Mouse (Mus musculus): ENCODE results near the gene Ermap.

The Ermap gene

DNA sequence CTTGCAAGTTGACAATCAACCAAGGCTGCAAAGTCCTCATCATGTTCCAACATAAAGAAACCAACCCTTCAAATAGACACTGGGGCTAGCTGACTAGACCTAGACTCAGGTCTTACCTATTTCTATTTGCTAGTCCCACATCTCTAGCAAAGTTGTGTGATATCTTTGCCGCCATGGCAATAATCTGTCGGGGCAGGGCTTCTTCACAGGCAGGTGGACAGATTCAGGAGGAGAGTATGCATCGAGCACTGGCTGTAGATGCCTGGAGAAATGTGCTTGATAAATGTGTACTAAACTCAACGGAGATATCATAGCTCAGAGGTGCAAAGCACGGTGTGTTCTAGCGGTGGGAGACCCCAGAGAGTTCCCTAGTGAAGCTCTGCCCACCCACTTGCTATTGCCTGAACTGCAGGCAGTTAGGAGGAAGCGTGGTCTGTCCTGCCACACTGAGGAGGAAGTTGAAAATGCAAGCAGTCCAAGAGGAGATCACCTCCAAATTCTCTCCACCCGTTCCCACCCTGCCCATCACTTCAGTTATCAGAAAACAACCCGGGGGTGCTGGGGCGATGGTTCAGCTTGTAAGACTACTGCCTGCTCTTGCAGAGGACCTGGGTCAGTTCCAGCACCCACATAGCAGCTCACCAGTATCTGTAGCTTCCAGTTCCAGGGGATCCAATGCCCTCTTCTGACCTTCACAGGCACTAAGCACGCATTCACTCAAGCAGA is 1.6 kb downstream of the Ermap start:
- DNase-seq (ENCODE audit: low read depth, low spot score), result no peak

DNA sequence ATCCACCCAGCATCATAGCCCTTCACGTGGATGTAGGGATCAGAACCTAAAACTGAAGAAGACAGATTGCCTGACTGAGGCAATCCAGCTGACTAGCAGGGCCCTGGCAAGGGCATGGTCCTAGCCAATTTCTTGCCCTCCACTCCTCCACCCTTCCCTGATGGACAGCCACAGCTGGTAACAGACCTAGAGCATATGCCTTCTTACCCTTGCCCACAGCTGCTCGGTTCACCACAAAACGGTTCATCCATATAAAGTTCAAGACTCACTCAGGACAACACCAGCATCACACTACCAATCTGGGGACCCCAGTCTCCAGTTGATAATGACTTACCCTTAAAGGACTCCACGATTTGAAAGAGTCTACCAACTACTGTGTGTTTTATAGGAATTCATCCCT is 4.0 kb downstream of the Ermap start:
- no peak for DNase-seq (ENCODE audit: low read depth, low spot score)

DNA sequence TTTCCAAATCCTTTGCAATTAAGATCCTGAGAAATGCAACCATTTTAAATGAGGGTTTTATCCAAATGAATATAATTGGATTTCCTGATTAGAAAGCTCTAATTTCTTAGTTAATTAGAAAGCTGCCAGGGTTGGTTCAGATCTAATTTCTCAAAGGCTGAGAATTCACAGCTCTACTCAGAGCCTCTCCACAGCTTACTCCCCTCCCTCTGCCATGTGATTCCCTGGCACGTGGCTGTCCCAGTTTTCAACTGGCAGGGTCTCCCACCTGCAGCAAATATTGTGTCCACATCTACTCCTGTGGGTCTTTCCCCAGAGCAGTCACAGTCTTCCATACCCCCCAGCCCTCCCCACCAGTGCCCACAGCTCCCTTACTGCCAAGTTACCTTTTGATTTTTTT is 6.3 kb downstream of the Ermap start:
- no peak for DNase-seq (ENCODE audit: low read depth, low spot score)

DNA sequence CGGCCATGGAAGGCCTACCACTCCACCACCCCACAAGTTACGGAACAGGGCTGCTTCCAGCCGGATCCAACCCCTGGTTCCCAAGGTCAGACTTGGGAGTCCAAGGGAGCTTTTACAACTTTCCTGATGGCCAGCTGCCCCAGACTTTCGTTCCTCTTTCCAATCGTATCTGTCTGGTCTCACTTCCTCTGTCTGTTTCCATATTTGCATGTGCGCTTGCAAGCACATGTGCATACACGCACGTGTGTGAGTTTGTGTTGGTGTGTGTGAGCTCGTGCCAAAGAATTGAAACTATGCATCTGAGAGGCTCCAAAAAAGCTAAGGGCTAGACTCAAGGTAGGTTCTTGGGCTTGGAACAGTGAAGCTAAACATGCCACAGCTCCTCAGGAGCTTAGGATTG is 8.4 kb downstream of the Ermap start:
- DNase-seq (ENCODE audit: low read depth, low spot score), result no peak

DNA sequence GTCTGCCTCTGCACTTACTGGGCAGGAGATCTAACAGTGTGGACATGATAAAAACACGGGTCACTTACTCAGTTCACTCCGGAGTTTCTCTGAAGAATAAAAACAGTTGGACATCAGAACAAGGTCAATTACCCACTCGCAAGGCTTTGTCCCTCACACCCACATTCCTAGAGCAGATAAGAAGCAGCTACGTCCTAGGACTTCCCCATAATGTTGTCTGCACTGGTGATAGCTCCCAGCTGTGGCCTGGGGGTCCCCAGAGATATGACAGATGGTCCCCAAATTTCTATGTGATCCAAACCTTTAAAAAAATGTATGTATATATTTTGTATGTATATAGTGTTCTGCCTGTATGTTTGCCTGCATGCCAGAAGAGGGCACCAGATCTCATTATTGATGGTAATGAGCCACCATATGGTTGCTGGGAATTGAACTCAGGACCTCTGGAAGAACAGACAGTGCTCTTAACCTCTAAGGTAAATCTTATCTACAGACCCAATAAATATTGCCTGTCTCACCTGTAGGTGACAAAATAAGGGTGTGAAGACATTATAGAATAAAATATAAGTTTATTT is 9.6 kb downstream of the Ermap start:
- no peak for DNase-seq (ENCODE audit: low read depth, low spot score)

- DNase-seq (ENCODE audit: low read depth, low spot score), result no peak
Observed at GRCm38 (mm10) chr4:119178331-119178730, 11.5 kb downstream of the Ermap start.

DNA sequence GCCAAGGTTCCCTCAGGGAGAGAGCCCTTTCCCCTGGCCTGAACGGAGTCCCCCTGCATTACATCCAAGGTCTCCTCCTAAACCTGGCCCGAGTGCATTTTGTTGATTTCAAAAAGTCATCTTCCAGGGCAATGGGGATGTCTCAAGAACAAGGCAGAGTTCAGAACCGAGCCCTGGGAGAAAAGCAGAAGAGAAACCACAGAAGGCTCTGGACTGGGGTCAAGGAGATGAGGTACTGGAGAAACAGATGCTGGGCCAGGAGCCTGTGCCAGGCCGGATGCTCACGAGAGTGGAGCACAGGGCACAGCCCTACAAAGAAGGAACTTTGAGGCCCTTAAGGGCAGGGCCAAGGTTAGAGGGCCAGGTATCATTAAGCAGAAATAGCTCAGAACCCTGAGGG is 12.1 kb downstream of the Ermap start:
- no peak for DNase-seq (ENCODE audit: low read depth, low spot score)

DNA sequence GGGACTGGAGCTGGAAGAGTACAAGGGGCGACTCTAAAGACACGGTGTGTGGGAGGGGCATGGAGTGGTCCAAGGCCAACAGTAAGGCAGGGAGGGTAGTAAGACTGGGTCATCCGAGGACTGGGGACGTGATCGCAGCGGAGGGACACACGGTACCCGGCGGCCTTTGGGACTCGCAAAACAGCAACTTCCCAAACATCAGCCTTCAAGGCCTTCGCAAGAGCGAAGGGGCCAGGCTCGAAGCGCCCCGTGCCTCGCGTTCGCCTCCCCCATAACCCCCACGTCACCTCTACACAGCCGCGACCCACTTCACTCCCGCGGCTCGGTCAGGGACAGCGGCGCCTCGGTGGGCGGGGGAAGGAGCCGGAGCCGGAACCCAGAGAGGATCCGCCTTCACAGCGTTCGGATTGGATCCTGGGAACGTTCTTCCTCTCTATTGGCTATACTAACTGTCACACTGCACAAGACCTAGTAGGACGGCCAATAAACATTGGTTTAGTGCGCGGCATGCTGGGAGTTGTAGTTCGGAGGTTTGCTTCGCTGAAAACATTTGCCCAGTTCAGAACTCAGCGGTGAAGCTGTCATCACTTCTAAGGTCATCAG is 15.9 kb downstream of the Ermap start, which contains the start of gene Zfp691:
Gene Zfp691, minus strand, starts transcription at position 345 of the 603 bp plus-strand sequence.
- peak; percentile 93 for DNase-seq (ENCODE audit: low read depth, low spot score)

DNA sequence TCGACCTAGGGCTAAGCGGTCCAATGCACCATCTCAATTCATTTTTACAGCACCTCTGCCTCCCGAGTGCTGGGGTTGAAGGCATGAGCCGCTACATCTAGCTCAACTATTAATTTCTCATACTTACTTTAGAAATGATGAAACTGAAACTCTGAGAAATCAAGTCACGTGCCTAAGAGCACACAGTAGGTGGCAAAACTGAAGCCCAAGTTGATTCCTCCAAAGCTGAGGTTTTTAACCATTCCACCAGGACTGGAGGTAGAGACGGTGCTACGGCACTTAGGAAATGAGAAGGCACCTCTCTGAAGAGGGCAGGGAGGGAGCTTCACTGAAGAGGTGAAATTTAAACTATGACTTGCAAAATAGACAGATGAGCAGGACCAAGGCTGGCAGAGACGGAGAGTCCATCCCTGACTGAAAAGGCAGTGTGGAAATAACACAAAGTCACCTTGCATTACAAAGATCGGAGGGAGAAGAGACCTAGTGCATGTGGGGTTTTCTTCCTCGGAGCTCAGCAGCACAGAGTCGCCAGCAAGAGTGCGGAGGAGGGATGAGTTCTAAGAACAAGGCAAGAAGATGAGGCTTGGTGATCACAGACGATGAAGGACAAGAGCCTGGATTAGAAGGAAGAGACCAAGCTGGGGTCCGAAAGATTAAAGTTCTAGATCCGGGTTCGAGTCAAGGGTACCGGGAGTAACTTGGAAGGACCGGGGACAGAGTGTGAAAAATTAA is 16.7 kb downstream of the Ermap start:
- no peak for DNase-seq (ENCODE audit: low read depth, low spot score)

GRCm38 (mm10) chr4:119167663-119168062 is 22.1 kb downstream of the Ermap start:
- DNase-seq (ENCODE audit: low read depth, low spot score), result peak; percentile 77

GRCm38 (mm10) chr4:119167068-119167467 is 22.7 kb downstream of the Ermap start:
- no peak for DNase-seq (ENCODE audit: low read depth, low spot score)

- no peak for DNase-seq (ENCODE audit: low read depth, low spot score)
Observed at GRCm38 (mm10) chr4:119165916-119166315, 23.9 kb downstream of the Ermap start.

GRCm38 (mm10) chr4:119162990-119163389 is 26.8 kb downstream of the Ermap start:
- no peak for DNase-seq (ENCODE audit: low read depth, low spot score)

- no peak for DNase-seq (ENCODE audit: low read depth, low spot score)
Observed at GRCm38 (mm10) chr4:119161358-119161757, 28.5 kb downstream of the Ermap start.

DNA sequence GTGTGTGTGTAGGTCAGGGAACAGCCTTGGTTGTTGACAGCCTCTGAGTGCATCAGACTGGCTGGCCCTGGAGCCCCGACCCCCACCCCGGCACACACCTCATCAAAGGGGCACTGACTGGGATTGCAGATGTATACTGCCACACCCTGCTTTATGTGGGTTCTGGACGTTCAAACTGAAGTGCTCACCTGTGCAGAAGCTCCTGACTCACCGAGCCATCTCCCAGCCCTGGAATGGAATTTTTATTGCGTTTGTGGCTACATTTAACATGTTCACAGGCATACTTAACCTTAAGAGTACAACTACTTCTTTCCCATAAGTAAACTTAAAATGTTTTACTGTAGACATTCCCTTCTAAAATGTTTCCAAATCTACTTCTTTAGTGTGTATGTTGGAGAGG is 31.9 kb downstream of the Ermap start:
- DNase-seq (ENCODE audit: low read depth, low spot score), result no peak

DNA sequence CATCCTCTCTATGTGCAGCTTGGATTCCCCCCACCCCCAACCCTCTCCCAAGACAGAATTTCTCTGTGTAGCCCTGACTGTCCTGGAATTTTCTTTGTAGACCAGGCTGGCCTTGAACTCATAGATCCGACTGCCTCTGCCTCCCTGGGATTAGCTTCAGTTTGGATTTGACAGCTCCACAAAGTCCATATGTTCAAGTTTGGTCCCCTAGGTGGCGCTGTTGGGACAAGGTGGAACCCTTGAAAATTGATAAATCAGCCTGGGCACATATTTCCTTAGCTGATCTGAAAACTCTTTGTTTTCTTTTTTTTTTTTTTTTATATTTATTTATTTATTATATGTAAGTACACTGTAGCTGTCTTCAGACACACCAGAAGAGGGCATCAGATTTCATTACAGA is 32.6 kb downstream of the Ermap start:
- DNase-seq (ENCODE audit: low read depth, low spot score), result no peak

GRCm38 (mm10) chr4:119148741-119149140 is 41.1 kb downstream of the Ermap start:
- no peak for DNase-seq (ENCODE audit: low read depth, low spot score)

- DNase-seq (ENCODE audit: low read depth, low spot score), result no peak
Observed at GRCm38 (mm10) chr4:119147347-119147746, 42.5 kb downstream of the Ermap start.

DNA sequence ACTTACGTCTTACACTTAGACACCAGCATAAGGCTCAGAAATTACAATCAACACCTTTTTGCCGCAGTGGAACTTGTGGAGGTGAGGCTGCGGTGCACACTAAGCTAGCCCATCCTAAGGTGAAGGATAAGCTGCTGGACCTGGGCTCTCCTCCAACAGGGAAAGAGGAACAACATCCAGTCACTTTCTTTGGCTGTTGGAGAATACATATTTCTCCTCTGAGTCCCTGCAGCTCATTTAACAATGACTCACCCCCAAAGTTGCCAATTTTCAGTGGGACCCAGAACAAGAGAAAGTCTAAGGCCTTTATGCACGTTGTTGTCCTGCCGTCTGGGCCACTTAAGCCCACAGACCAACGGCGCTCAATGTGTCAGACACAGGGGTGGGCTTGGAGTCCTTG is 43.0 kb downstream of the Ermap start:
- DNase-seq (ENCODE audit: low read depth, low spot score), result no peak

GRCm38 (mm10) chr4:119142230-119142871 is 47.5 kb downstream of the Ermap start:
- no peak for DNase-seq (ENCODE audit: low read depth, low spot score)

- DNase-seq (ENCODE audit: low read depth, low spot score), result no peak
Observed at GRCm38 (mm10) chr4:119141191-119141590, 48.6 kb downstream of the Ermap start.

GRCm38 (mm10) chr4:119140126-119140525 is 49.7 kb downstream of the Ermap start:
- no peak for DNase-seq (ENCODE audit: low read depth, low spot score)

Measured in retina, adult 2 months (tissue).